Mouse (Mus musculus) C2C12 (cell line): ENCODE results near the gene Fign.

Source experiments
- CTCF ChIP-seq: IDR thresholded peaks from one replicate; pipeline ENCODE4 v1.5.1; 2011; ENCODE audit not compliant: control insufficient read depth, insufficient read depth, insufficient read length
- MYOG ChIP-seq: IDR thresholded peaks from one replicate; pipeline ENCODE4 v1.6.1; 2011; ENCODE audit not compliant: control insufficient read depth, insufficient read length; ENCODE audit errors: extremely low read depth
- USF1 ChIP-seq: IDR thresholded peaks from one replicate; pipeline ENCODE4 v1.6.1; 2011; ENCODE audit warnings: low read depth, mild to moderate bottlenecking, control low read depth, moderate library complexity

DNA sequence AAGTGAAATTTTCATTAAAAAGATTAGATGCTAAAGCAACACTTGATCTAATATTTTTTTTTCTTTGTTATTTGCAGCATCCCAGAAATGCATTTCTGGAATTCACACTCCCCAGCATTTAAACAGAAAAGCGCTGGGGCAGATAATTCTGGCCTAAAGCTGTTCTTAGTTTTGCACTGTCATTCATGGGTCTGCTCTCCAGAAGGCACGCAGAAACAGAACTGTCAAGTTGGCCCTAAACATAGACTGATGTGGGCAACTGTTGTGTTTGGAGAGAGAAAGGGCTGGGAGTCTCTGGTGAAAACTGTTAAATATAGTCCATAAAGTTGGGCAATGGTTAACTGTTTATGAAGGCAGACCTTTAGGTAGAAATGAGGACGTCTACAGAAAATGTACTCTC lies 62.4 kb downstream of the Fign start:
- TF ChIP-seq CTCF (no peak), USF1 (no peak), MYOG (no peak)
